Comparison of ENCODE assay signal across 20 mouse cellular contexts in the genomic region with DNA sequence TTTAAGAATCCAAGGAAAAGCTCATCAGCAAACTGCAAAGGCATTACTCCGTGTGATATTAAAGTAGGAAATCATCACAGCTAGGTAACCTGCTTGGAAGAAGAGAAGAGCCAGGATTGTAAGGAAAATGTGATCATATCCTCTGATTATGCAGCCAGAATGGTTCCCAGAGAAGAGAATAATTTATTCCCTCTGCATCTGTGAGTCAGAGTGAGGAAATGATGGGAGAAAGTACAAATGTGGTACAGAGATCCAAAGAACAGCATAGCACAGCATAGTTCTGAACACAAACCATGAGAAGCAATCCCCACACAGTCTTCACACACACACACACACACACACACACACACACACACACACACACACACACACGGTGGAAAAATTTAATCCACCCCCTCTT. TPM values are rescaled to one million over a fixed set of nuclear protein-coding genes. Genes with fewer than 3 reads are reported as not detected.
"Had no signal": no experiment of that assay in that cellular context is flagged by ENCODE, and none has a peak within 500 bp of the region (broad histone marks: within the 10 kb centered on the region; RNA-seq: fewer than 3 reads in every experiment).

No protein-coding gene starts in this region.

- H3K27ac ChIP-seq: limb, embryonic 10.5 days; limb, embryonic 13.5 days; liver, embryonic 12.5 days; liver, embryonic 15.5 days; lung, embryonic 15.5 days; stomach, embryonic 15.5 days had no signal

- H3K4me3 ChIP-seq: limb, embryonic 10.5 days; limb, embryonic 13.5 days; liver, embryonic 12.5 days; liver, embryonic 15.5 days; lung, embryonic 15.5 days; stomach, embryonic 15.5 days had no signal

- DNase-seq: kidney, adult 18-20 months; kidney, adult 9 months; kidney, postnatal 14 days; kidney, postnatal 4 days; liver; lung, adult 18-20 months; lung, postnatal 10 days; lung, postnatal 4 days; midbrain, embryonic 14.5 days; right cerebral cortex, postnatal 25 days; spleen, adult 18-20 months; thymus, adult 18-20 months; thymus, postnatal 36 days had no signal

- ATAC-seq: intestine, embryonic 16.5 days; liver, embryonic 12.5 days had no signal

RNA-seq across cellular contexts. Expression of a gene that starts 40.2 kb away (rescaled TPM):
- polyA plus RNA-seq: liver, embryonic 12.5 days; liver, embryonic 15.5 days had no signal
